Comparison of ENCODE assay signal across 10 mouse cellular contexts in genomic region chr14:86678179-86678780, GRCm38 (mm10).
DNase-seq lines count a peak whose midpoint lies in the region; ATAC-seq and TF ChIP-seq lines count a peak whose summit lies in the region.
"Had no signal": no experiment of that assay in that cellular context is flagged by ENCODE, and none has a peak within 500 bp of the region (broad histone marks: within the 10 kb centered on the region; RNA-seq: fewer than 3 reads in every experiment).

No protein-coding gene starts in this region.

- no peak overlapping the region for H3K4me3 ChIP-seq in kidney, adult 2 months (ENCODE audit: insufficient read depth, low read depth, low read length)
- no peak overlapping the region for H3K4me3 ChIP-seq in E14TG2a.4 (replicated peaks; ENCODE audit: low read length)
- H3K4me3 ChIP-seq: embryonic facial prominence, embryonic 15.5 days; midbrain, embryonic 12.5 days had no signal

- WGBS in kidney, adult 2 months: 60% methylated on average over 5 of the region's 5 CpGs

- no peak for TF ChIP-seq POLR2A in kidney, adult 2 months (IDR thresholded peaks at IDR 0.05; ENCODE audit: low read depth, low read length)

- H3K4me1 ChIP-seq in kidney, adult 2 months (ENCODE audit: control insufficient read depth, insufficient read depth, low read length): no peaks in the 10 kb centered on the region
- H3K4me1 ChIP-seq in E14TG2a.4 (replicated peaks; ENCODE audit: low read depth, low read length): no peaks in the 10 kb centered on the region
- H3K4me1 ChIP-seq: embryonic facial prominence, embryonic 15.5 days had no signal

- ATAC-seq in granulocyte monocyte progenitor cell, adult 5-6 weeks (replicated peaks; ENCODE audit: poor library complexity, severe bottlenecking): peak; percentile 91

- no peaks in the 10 kb centered on the region for H3K36me3 ChIP-seq in kidney, adult 2 months (ENCODE audit: control insufficient read depth, insufficient read depth, low read length)
- H3K36me3 ChIP-seq in E14TG2a.4 (ENCODE audit: insufficient read depth, low read length): no peaks in the 10 kb centered on the region
- H3K36me3 ChIP-seq: embryonic facial prominence, embryonic 15.5 days; midbrain, embryonic 12.5 days had no signal

- H3K27me3 ChIP-seq in kidney, adult 2 months (replicated peaks; ENCODE audit: control insufficient read depth, insufficient read depth, low read length): no peaks in the 10 kb centered on the region
- H3K27me3 ChIP-seq in E14TG2a.4 (ENCODE audit: insufficient read depth, low read length): no peaks in the 10 kb centered on the region
- H3K27me3 ChIP-seq: embryonic facial prominence, embryonic 15.5 days; midbrain, embryonic 12.5 days had no signal

- DNase-seq in kidney, adult 2 months: peak; percentile 6
- DNase-seq in kidney, postnatal 25 days: no peak
- DNase-seq in 416B (ENCODE audit: low read depth): peak; percentile 51
- DNase-seq in adrenal gland, postnatal 36 days: no peak
- DNase-seq in cerebellum, postnatal 36 days: no peak
- no peak for DNase-seq in spleen, adult 12 weeks (ENCODE audit: low spot score)

- H3K27ac ChIP-seq in kidney, adult 2 months (ENCODE audit: insufficient read depth, low read depth, low read length): no peak overlapping the region
- H3K27ac ChIP-seq: embryonic facial prominence, embryonic 15.5 days; midbrain, embryonic 12.5 days had no signal

- H3K9me3 ChIP-seq in E14TG2a.4 (ENCODE audit: low read length): peaks cover 8% of the 10 kb centered on the region
- H3K9me3 ChIP-seq: embryonic facial prominence, embryonic 15.5 days; midbrain, embryonic 12.5 days had no signal

- 0 out of 2 replicates have a peak, but pooled peaks have one; percentile 2 for TF ChIP-seq CTCF in kidney, adult 2 months (conservative IDR thresholded peaks at IDR 0.05; ENCODE audit: insufficient read depth, insufficient read length, low read depth, low read length)
- peak; percentile 15; the same call in 1 of the 2 replicates for TF ChIP-seq CTCF in E14TG2a.4 (conservative IDR thresholded peaks at IDR 0.05; ENCODE audit: low read length)

Comparison
In these comparisons a context has a peak if more than half of its experiments do, and no peak if none do; other contexts are left out.
1. DNase-seq: peak in kidney, adult 2 months (single experiment) and 416B (single experiment); none in kidney, postnatal 25 days (0 of 2), adrenal gland, postnatal 36 days (0 of 2), cerebellum, postnatal 36 days (0 of 2) and spleen, adult 12 weeks (single experiment).